Mouse (Mus musculus): ENCODE measurements around the gene Olfr527.

Gene Olfr527

DNA sequence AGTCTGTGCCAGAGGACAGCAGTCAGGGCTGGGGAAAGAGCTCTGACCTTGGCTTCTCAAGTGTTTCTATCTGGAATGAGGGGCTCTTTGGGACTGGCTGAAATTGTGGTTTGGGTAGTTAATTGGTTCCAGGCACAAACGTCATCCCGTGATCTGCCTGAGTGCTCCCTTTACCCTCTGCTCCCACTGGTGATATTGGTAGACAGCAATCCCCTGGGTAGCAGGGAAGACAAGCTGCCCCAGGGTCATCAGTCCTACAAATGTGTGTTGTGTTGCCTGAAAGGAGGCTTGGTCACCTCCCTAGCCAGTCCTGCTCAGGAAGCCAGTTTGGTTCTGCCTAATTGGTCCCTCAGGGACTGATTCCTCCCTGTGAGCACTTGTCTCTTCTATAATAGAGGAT lies at the start of gene Olfr527:
Gene Olfr527, plus strand, starts transcription at position 301 of the 400 bp plus-strand sequence.
- DNase-seq: no peak

- no peak for DNase-seq
Observed at GRCm38 (mm10) chr7:140295746-140296145, 38.1 kb upstream of the Olfr527 start.

DNA sequence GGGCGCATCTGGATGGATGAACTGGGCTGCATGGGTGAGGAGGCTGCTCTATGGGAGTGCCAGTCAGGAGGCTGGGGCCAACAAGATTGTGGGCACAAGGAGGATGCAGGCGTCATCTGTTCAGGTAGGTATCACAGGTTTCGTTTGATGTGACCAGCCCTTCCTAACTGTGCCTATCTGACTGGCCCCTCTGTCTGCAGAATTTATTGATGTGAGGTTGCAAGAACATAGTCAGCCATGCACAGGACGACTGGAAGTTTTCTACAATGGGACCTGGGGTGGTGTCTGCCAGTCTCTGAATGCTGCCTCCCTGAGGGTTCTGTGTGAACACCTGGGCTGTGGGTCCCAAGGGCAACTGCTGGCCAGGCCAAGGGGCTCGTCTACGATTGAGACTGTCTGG lies 36.9 kb upstream of the Olfr527 start:
- DNase-seq: no peak

- DNase-seq: no peak
Observed at GRCm38 (mm10) chr7:140299416-140299815, 34.4 kb upstream of the Olfr527 start.

- no peak for DNase-seq
Observed at GRCm38 (mm10) chr7:140319861-140320385, 13.9 kb upstream of the Olfr527 start.

DNA sequence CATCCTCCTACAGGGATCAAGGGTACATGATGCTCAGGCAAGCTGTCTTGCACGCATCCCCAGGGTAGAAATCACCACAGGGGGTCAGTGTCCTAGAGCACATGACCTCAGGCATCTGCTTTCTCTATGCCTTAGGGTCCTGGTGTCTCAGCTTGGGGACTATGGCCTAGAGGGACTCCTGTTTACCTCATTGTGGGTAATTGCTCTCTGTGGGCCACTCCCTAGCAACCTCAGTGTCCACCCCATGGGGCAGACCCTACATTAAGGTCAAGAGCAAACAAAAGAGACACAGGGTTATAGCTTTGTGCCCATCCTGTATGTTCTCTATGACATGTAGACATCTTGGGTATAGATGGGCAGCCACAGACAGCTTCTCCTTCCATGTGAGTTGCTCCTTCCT lies 13.3 kb upstream of the Olfr527 start, which contains the start of gene Olfr525:
Gene Olfr525, plus strand, starts transcription at position 301 of the 400 bp plus-strand sequence.
- no peak for DNase-seq

- no peak for DNase-seq
Observed at GRCm38 (mm10) chr7:140321135-140321534, 12.7 kb upstream of the Olfr527 start.

- no peak for DNase-seq
Observed at GRCm38 (mm10) chr7:140329766-140330304, 4.0 kb upstream of the Olfr527 start.

DNA sequence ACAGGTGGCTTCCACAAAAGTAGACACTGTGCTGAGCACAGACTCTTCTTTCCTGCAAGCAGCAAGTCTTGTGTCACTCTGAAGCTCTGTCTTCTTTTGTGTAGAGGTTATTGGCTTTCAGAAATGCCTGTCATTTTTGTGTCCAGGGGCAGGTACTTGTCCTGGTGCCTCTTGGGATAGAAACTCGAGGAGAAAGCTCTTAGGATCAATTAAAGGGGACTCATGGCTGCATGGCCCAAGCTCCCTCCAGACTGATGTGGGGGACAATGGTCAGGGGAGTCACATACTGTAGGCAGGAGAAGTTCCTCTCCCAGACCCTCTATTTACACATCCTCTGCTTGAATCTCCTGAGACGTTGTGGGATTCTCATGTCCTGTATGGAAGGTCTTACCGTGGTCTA lies 27.8 kb downstream of the Olfr527 start, which contains the start of gene Olfr60:
Gene Olfr60, minus strand, starts transcription at position 101 of the 400 bp plus-strand sequence.
- DNase-seq: no peak

DNA sequence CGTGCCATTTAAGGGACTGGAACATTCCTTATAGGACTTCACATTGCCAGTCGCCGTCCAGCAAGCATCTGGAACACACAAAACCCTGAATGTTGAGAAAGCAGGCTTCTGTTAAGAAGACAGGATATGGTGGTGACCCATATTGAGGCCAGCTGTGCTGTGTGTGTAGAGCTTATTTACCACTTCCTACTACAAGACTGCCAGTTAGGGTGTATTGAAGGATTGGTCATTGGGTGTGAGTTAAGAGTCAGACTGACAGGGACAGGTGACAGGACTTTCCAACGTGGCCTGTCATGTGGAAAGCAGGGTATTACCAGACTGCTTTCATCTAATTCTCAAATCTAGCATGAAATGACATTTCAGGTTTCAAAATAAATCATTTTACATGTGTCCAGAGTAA lies 40.5 kb downstream of the Olfr527 start:
- DNase-seq: no peak

GRCm38 (mm10) chr7:140376231-140376630 lies 42.4 kb downstream of the Olfr527 start, which contains the start of gene Olfr530:
Gene Olfr530, minus strand, starts transcription at chr7:140376331.
- no peak for DNase-seq

GRCm38 (mm10) chr7:140376911-140377310 lies 43.1 kb downstream of the Olfr527 start:
- DNase-seq: no peak
